ENCODE assay signal across 23 mouse cellular contexts in genomic region chr14:62270698-62271396, GRCm38 (mm10). TPM values are rescaled to one million over a fixed set of nuclear protein-coding genes. Genes with fewer than 3 reads are reported as not detected.
A peak's percentile ranks its signal among the peaks of the same experiment; 100 is the strongest.
DNase-seq lines count a peak whose midpoint lies in the region; ATAC-seq and TF ChIP-seq lines count a peak whose summit lies in the region.
"Had no signal": no experiment of that assay in that cellular context is flagged by ENCODE, and none has a peak within 500 bp of the region (broad histone marks: within the 10 kb centered on the region; RNA-seq: fewer than 3 reads in every experiment).

No protein-coding gene starts in this region.

- no peaks in the 10 kb centered on the region for H3K36me3 ChIP-seq in heart, embryonic 13.5 days
- no peaks in the 10 kb centered on the region for H3K36me3 ChIP-seq in heart, adult 2 months (ENCODE audit: control insufficient read depth, insufficient read depth, low read length)
- no peaks in the 10 kb centered on the region for H3K36me3 ChIP-seq in limb, embryonic 13.5 days
- H3K36me3 ChIP-seq in limb, embryonic 10.5 days = no peaks in the 10 kb centered on the region
- no peaks in the 10 kb centered on the region for H3K36me3 ChIP-seq in embryonic facial prominence, embryonic 15.5 days
- H3K36me3 ChIP-seq in limb, embryonic 15.5 days = no peaks in the 10 kb centered on the region
- H3K36me3 ChIP-seq in hindbrain, embryonic 13.5 days = no peaks in the 10 kb centered on the region
- H3K36me3 ChIP-seq in forebrain, embryonic 10.5 days (replicated peaks) = no peaks in the 10 kb centered on the region
- H3K36me3 ChIP-seq: forebrain, embryonic 12.5 days had no signal

- H3K4me2 ChIP-seq in heart, embryonic 13.5 days = no peak overlapping the region
- H3K4me2 ChIP-seq in limb, embryonic 13.5 days (replicated peaks) = no peak overlapping the region
- H3K4me2 ChIP-seq in embryonic facial prominence, embryonic 15.5 days (replicated peaks) = 0 out of 2 replicates have a peak overlapping the region, but pooled peaks have one; percentile 0
- H3K4me2 ChIP-seq in limb, embryonic 15.5 days = no peak overlapping the region
- no peak overlapping the region for H3K4me2 ChIP-seq in hindbrain, embryonic 13.5 days
- H3K4me2 ChIP-seq: forebrain, embryonic 12.5 days had no signal

- H3K9me3 ChIP-seq in heart, embryonic 13.5 days = no peaks in the 10 kb centered on the region
- H3K9me3 ChIP-seq in limb, embryonic 13.5 days = no peaks in the 10 kb centered on the region
- H3K9me3 ChIP-seq in limb, embryonic 10.5 days (replicated peaks) = no peaks in the 10 kb centered on the region
- no peaks in the 10 kb centered on the region for H3K9me3 ChIP-seq in embryonic facial prominence, embryonic 15.5 days (replicated peaks)
- H3K9me3 ChIP-seq in limb, embryonic 15.5 days = no peaks in the 10 kb centered on the region
- no peaks in the 10 kb centered on the region for H3K9me3 ChIP-seq in hindbrain, embryonic 13.5 days
- no peaks in the 10 kb centered on the region for H3K9me3 ChIP-seq in forebrain, embryonic 10.5 days
- H3K9me3 ChIP-seq: forebrain, embryonic 12.5 days had no signal

- no peaks in the 10 kb centered on the region for H3K79me2 ChIP-seq in heart, adult 2 months (replicated peaks; ENCODE audit: control insufficient read depth, insufficient read depth, low read length)

- H3K27me3 ChIP-seq in heart, embryonic 13.5 days (replicated peaks) = no peaks in the 10 kb centered on the region
- H3K27me3 ChIP-seq in heart, adult 2 months (ENCODE audit: control insufficient read depth, insufficient read depth, low read length) = no peaks in the 10 kb centered on the region
- H3K27me3 ChIP-seq in limb, embryonic 13.5 days = no peaks in the 10 kb centered on the region
- H3K27me3 ChIP-seq in limb, embryonic 10.5 days (ENCODE audit: low read depth, poor library complexity, severe bottlenecking) = no peaks in the 10 kb centered on the region
- H3K27me3 ChIP-seq in embryonic facial prominence, embryonic 15.5 days = no peaks in the 10 kb centered on the region
- H3K27me3 ChIP-seq in limb, embryonic 15.5 days = no peaks in the 10 kb centered on the region
- no peaks in the 10 kb centered on the region for H3K27me3 ChIP-seq in hindbrain, embryonic 13.5 days
- H3K27me3 ChIP-seq in forebrain, embryonic 10.5 days (ENCODE audit: poor library complexity, severe bottlenecking) = no peaks in the 10 kb centered on the region
- H3K27me3 ChIP-seq: forebrain, embryonic 12.5 days had no signal

- WGBS in heart, embryonic 13.5 days = 81% methylated on average over 12 of the region's 12 CpGs
- WGBS in heart, adult 2 months = 86% methylated on average over 12 of the region's 12 CpGs
- WGBS in limb, embryonic 13.5 days = 70% methylated on average over 12 of the region's 12 CpGs
- WGBS in limb, embryonic 10.5 days = 89% methylated on average over 12 of the region's 12 CpGs
- WGBS in embryonic facial prominence, embryonic 15.5 days = 55% methylated on average over 12 of the region's 12 CpGs
- 58% methylated on average over 12 of the region's 12 CpGs for WGBS in limb, embryonic 15.5 days
- WGBS in hindbrain, embryonic 13.5 days = 90% methylated on average over 12 of the region's 12 CpGs
- WGBS in forebrain, embryonic 10.5 days = 89% methylated on average over 12 of the region's 12 CpGs

- H3K27ac ChIP-seq in heart, embryonic 13.5 days (replicated peaks) = peak overlapping the region; percentile 24; the same call in 1 of the 2 replicates
- H3K27ac ChIP-seq in heart, adult 2 months = no peak overlapping the region
- H3K27ac ChIP-seq in limb, embryonic 13.5 days = peak overlapping the region; percentile 29; the same call in 1 of the 2 replicates
- no peak overlapping the region for H3K27ac ChIP-seq in limb, embryonic 10.5 days
- peak overlapping the region; percentile 85 for H3K27ac ChIP-seq in embryonic facial prominence, embryonic 15.5 days (replicated peaks)
- peak overlapping the region; percentile 78 for H3K27ac ChIP-seq in limb, embryonic 15.5 days
- no peak overlapping the region for H3K27ac ChIP-seq in hindbrain, embryonic 13.5 days
- H3K27ac ChIP-seq in forebrain, embryonic 10.5 days = no peak overlapping the region
- H3K27ac ChIP-seq: forebrain, embryonic 12.5 days had no signal

- DNase-seq in heart, adult 2 months = no peak
- DNase-seq in limb, embryonic 10.5 days (ENCODE audit: low spot score) = no peak
- no peak for DNase-seq in forebrain, embryonic 10.5 days (ENCODE audit: extremely low spot score, low spot score)
- DNase-seq: adrenal gland, adult 8-10 months; adrenal gland, postnatal 14 days; adrenal gland, postnatal 36 days; cerebellum, adult 11-12 months; cerebellum, adult 2 months; cerebellum, adult 9-10 months; cerebellum, postnatal 25 days had no signal

- ATAC-seq in heart, embryonic 13.5 days (ENCODE audit: extremely low read depth, insufficient number of reproducible peaks, low FRiP score, low TSS enrichment) = no peak
- peak; percentile 59; the same call in 1 of the 2 replicates for ATAC-seq in limb, embryonic 13.5 days (ENCODE audit: low FRiP score, low read depth)
- ATAC-seq in embryonic facial prominence, embryonic 15.5 days (ENCODE audit: insufficient number of reproducible peaks, low FRiP score, low TSS enrichment, low read depth) = peak; percentile 87
- ATAC-seq in limb, embryonic 15.5 days (ENCODE audit: insufficient number of reproducible peaks, low FRiP score, low TSS enrichment, low read depth) = peak; percentile 72; the same call in 1 of the 2 replicates
- ATAC-seq in hindbrain, embryonic 13.5 days (ENCODE audit: low FRiP score) = no peak
- ATAC-seq: activated CD4-positive, CD25-positive, alpha-beta regulatory T cell, adult 4 months; forebrain, embryonic 14.5 days; forebrain, embryonic 16.5 days; Patski had no signal

- no peak for TF ChIP-seq CTCF in heart, adult 2 months (IDR thresholded peaks at IDR 0.05)

- intact Hi-C loops in heart, adult 2 months (cut with DNase I) = no loop called here

- H3K9ac ChIP-seq in heart, embryonic 13.5 days = no peak overlapping the region
- H3K9ac ChIP-seq in heart, adult 2 months (ENCODE audit: low read depth, low read length) = no peak overlapping the region
- no peak overlapping the region for H3K9ac ChIP-seq in limb, embryonic 13.5 days
- H3K9ac ChIP-seq in embryonic facial prominence, embryonic 15.5 days = no peak overlapping the region
- H3K9ac ChIP-seq in limb, embryonic 15.5 days = no peak overlapping the region
- no peak overlapping the region for H3K9ac ChIP-seq in hindbrain, embryonic 13.5 days
- H3K9ac ChIP-seq: forebrain, embryonic 12.5 days had no signal

- H3K4me3 ChIP-seq in heart, embryonic 13.5 days = no peak overlapping the region
- H3K4me3 ChIP-seq in heart, adult 2 months = no peak overlapping the region
- no peak overlapping the region for H3K4me3 ChIP-seq in limb, embryonic 13.5 days
- H3K4me3 ChIP-seq in limb, embryonic 10.5 days = no peak overlapping the region
- no peak overlapping the region for H3K4me3 ChIP-seq in embryonic facial prominence, embryonic 15.5 days (replicated peaks)
- H3K4me3 ChIP-seq in limb, embryonic 15.5 days = no peak overlapping the region
- H3K4me3 ChIP-seq in hindbrain, embryonic 13.5 days = no peak overlapping the region
- H3K4me3 ChIP-seq in forebrain, embryonic 10.5 days = no peak overlapping the region
- H3K4me3 ChIP-seq: forebrain, embryonic 12.5 days had no signal

- TF ChIP-seq POLR2A in heart, adult 2 months (IDR thresholded peaks at IDR 0.05; ENCODE audit: insufficient read depth, low read depth, low read length) = no peak

- no peaks in the 10 kb centered on the region for H3K4me1 ChIP-seq in heart, embryonic 13.5 days
- H3K4me1 ChIP-seq in heart, adult 2 months (ENCODE audit: control insufficient read depth, insufficient read depth, low read length) = no peaks in the 10 kb centered on the region
- H3K4me1 ChIP-seq in limb, embryonic 13.5 days = peaks cover 7% of the 10 kb centered on the region; the same call in 1 of the 2 replicates
- no peaks in the 10 kb centered on the region for H3K4me1 ChIP-seq in limb, embryonic 10.5 days
- H3K4me1 ChIP-seq in embryonic facial prominence, embryonic 15.5 days = 0 out of 2 replicates have a peak, but pooled peaks cover 7% of the 10 kb centered on the region
- no peaks in the 10 kb centered on the region for H3K4me1 ChIP-seq in limb, embryonic 15.5 days
- no peaks in the 10 kb centered on the region for H3K4me1 ChIP-seq in hindbrain, embryonic 13.5 days (replicated peaks)
- no peaks in the 10 kb centered on the region for H3K4me1 ChIP-seq in forebrain, embryonic 10.5 days
- H3K4me1 ChIP-seq: forebrain, embryonic 12.5 days had no signal

- TF ChIP-seq EP300 in heart, adult 2 months (IDR thresholded peaks at IDR 0.05; ENCODE audit: insufficient read depth, low read depth, low read length) = no peak

RNA-seq across cellular contexts. Expression of gene Rnaseh2b, which starts 21.5 kb away (rescaled TPM):
- 53.4 and 59.4 TPM in 2 replicates for polyA plus RNA-seq in heart, embryonic 13.5 days (2015; fragmentation: Nextera tagmentation; extraction: Ambion mirVana)
- total RNA-seq in heart, adult 2 months (2021) = 1 to 10 TPM; 9.3 to 9.8 TPM
- polyA plus RNA-seq in heart, adult 2 months (2012; rRNA removed) = 3.3 and 5.0 TPM in 2 replicates
- 56.9 and 57.3 TPM in 2 replicates for polyA plus RNA-seq in limb, embryonic 13.5 days (2015; fragmentation: Nextera tagmentation; extraction: Ambion mirVana)
- 53.0 and 56.4 TPM in 2 replicates for polyA plus RNA-seq in limb, embryonic 10.5 days (2016; fragmentation: Nextera tagmentation; extraction: Ambion mirVana)
- polyA plus RNA-seq in embryonic facial prominence, embryonic 15.5 days (2015; fragmentation: Nextera tagmentation; extraction: Ambion mirVana) = 48.0 and 48.9 TPM in 2 replicates
- 42.2 and 46.3 TPM in 2 replicates for polyA plus RNA-seq in limb, embryonic 15.5 days (2015; fragmentation: Nextera tagmentation; extraction: Ambion mirVana)
- polyA plus RNA-seq in hindbrain, embryonic 13.5 days (2015; fragmentation: Nextera tagmentation; extraction: Ambion mirVana) = 31.7 and 37.0 TPM in 2 replicates
- polyA plus RNA-seq in forebrain, embryonic 10.5 days (2016; fragmentation: Nextera tagmentation; extraction: Ambion mirVana) = 66.8 and 79.2 TPM in 2 replicates

RNA-seq across cellular contexts. Expression of gene Dleu7, which starts 22.0 kb away (rescaled TPM):
- 1.1 and 1.2 TPM in 2 replicates for polyA plus RNA-seq in heart, embryonic 13.5 days (2015; fragmentation: Nextera tagmentation; extraction: Ambion mirVana)
- not detected for total RNA-seq in heart, adult 2 months (2021)
- 0.23 TPM in 1 of 2 replicates, not detected in the other for polyA plus RNA-seq in heart, adult 2 months (2012; rRNA removed)
- polyA plus RNA-seq in limb, embryonic 13.5 days (2015; fragmentation: Nextera tagmentation; extraction: Ambion mirVana) = 1.6 TPM in 2 replicates
- polyA plus RNA-seq in limb, embryonic 10.5 days (2016; fragmentation: Nextera tagmentation; extraction: Ambion mirVana) = 0.23 and 0.53 TPM in 2 replicates
- polyA plus RNA-seq in embryonic facial prominence, embryonic 15.5 days (2015; fragmentation: Nextera tagmentation; extraction: Ambion mirVana) = 1.8 and 2.2 TPM in 2 replicates
- 0.88 and 1.2 TPM in 2 replicates for polyA plus RNA-seq in limb, embryonic 15.5 days (2015; fragmentation: Nextera tagmentation; extraction: Ambion mirVana)
- 6.0 and 7.0 TPM in 2 replicates for polyA plus RNA-seq in hindbrain, embryonic 13.5 days (2015; fragmentation: Nextera tagmentation; extraction: Ambion mirVana)
- 4.0 and 5.8 TPM in 2 replicates for polyA plus RNA-seq in forebrain, embryonic 10.5 days (2016; fragmentation: Nextera tagmentation; extraction: Ambion mirVana)
- total RNA-seq: adrenal gland, adult 18-20 months; adrenal gland, postnatal 14 days; adrenal gland, postnatal 36 days; MEL had no signal
- polyA plus RNA-seq: activated CD4-positive, CD25-positive, alpha-beta regulatory T cell, adult 4 months; C2C12 had no signal

Comparison
In these comparisons a context has a peak if more than half of its experiments do, and no peak if none do; other contexts are left out.
1. H3K27ac ChIP-seq: peak in heart, embryonic 13.5 days (single experiment), limb, embryonic 13.5 days (single experiment), embryonic facial prominence, embryonic 15.5 days (single experiment) and limb, embryonic 15.5 days (single experiment); none in heart, adult 2 months (single experiment), limb, embryonic 10.5 days (single experiment), hindbrain, embryonic 13.5 days (single experiment) and forebrain, embryonic 10.5 days (single experiment).
2. ATAC-seq: peak in limb, embryonic 13.5 days (single experiment), embryonic facial prominence, embryonic 15.5 days (single experiment) and limb, embryonic 15.5 days (single experiment); none in heart, embryonic 13.5 days (single experiment) and hindbrain, embryonic 13.5 days (single experiment).